Mouse (Mus musculus) erythroblast, embryonic 14.5 days (primary cell): ENCODE data around the gene Uqcc3. TPM values are rescaled to one million over a fixed set of nuclear protein-coding genes. Genes with fewer than 3 reads are reported as not detected.
A peak's percentile ranks its signal among the peaks of the same experiment; 100 is the strongest.
"Not testable (repeated sequence)": the region's sequence is repeated elsewhere in the genome, so short reads cannot be mapped to it uniquely, and the experiment has no call there.

Experiments
- H3K27me3 ChIP-seq: 2 replicates; pipeline ENCODE4 v1.6.1; 2012; ENCODE audit warnings: inconsistent platforms; ENCODE audit not compliant: control insufficient read depth
- H3K36me3 ChIP-seq: 2 replicates; pipeline ENCODE4 v1.6.1; 2012; ENCODE audit warnings: mild to moderate bottlenecking, inconsistent platforms; ENCODE audit not compliant: control insufficient read depth
- H3K4me1 ChIP-seq: 2 replicates; pipeline ENCODE4 v1.6.1; 2012; ENCODE audit warnings: inconsistent platforms; ENCODE audit not compliant: control insufficient read depth
- H3K4me3 ChIP-seq: replicated peaks from 2 replicates; pipeline ENCODE3; 2012; ENCODE audit warnings: moderate library complexity, mild to moderate bottlenecking, inconsistent platforms
- H3K9me3 ChIP-seq: 2 replicates; pipeline ENCODE4 v1.6.1; 2012; ENCODE audit warnings: low read length, inconsistent platforms, mixed read lengths; ENCODE audit not compliant: control insufficient read depth
- GATA1 ChIP-seq: IDR thresholded peaks from 2 replicates; pipeline ENCODE4 v1.6.1; 2012; ENCODE audit warnings: low read length, inconsistent platforms, mixed read lengths
- TAL1 ChIP-seq: IDR thresholded peaks from 3 replicates; pipeline ENCODE4 v1.6.1; 2012; ENCODE audit warnings: low read length, inconsistent platforms, mixed read lengths
- polyA plus RNA-seq: library from polyadenylated mRNA; stranded (reverse); fragments of >175 nt; gene quantifications from 2 replicates; pipeline ENCODE4 v1.2.3, GENCODE M21; 2012

Uqcc3 gene
- polyA plus RNA-seq, 1 experiment = 3.8 TPM

DNA sequence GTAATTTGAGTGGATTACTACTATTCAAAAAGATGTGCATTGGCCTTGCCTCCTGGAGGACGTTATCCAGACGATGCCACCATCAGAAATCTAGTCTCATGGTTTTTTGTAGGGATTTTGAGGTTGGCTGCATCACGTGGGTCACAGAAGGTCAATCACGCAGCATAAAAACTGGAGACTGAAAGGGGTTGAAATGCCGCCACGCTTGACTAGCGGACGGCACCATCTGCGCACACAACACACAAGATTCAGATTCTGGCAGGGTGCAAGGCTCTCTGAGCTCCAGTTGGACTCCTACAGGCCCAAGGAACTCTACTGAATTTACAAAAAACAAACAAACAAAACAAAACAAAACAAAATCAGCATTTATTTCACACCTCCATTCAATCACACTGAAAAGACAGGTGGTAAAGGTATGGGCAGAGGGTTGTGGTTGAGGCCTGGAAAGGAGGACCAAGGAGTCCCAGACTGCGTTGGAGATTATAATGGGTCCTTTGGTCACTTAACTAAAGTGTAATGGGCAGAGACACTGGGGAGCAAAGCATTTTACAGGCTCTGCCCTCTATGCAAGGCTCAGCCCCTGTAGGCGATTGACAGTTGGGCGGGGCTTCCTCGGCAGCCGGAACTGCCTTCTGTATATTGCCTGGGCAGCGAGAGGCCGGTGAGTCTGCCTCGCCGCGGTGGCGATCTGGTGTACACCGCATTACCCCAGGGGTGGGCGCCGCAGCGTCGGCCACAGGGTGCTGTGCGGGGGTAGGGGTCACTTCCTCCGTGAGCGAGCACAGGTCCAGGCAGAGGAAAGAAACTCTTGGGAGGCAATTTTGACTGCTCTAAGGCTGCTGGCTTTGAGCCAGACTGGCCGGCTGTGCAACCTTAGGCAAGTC lies 40.6 kb downstream of the Uqcc3 start:
- Histone ChIP-seq H3K27me3 (no peaks in the 10 kb centered on the region), H3K4me3 (peak overlapping the region; percentile 71), H3K9me3 (no peaks in the 10 kb centered on the region), H3K36me3 (peaks cover 39% of the 10 kb centered on the region), H3K4me1 (peaks cover 51% of the 10 kb centered on the region)
- no peak for TF ChIP-seq TAL1
- no peak for TF ChIP-seq GATA1

DNA sequence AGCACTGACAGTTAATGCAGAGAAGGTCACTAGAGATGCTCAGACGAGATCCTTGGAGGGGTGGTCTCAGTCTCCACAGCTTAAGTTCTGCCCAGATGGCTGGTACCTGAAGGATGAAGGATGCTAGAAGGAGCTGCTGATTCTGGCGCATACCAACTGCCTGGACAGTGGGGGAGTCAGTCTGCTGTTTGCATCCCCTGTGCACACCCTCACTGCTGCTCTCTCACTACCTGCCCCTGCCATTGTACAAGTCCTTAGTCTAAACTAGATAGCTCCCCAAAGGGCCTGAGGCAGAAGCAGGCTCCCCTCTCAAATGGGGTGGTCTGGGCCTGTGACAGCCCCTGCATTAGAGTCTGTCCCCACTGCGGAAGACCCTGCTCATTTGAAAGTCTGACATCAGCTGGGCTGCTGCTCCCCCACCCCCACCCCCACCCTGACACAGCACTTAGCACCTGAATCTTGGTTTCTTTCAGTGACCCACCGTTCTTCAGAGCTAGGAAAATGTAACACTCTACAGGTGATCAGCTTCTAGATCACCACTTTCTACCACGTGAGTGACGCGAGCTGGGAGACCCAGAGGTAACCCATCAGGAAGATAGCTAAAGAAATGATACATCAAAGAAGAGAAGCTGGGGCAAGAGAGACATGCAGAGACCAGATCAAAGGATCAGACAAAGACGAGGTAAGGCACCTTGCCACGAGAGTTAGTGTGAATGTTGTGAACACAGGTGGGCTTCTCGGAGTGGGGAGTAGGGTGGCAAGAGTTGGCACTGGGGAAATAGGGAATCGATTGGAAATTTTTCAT lies 41.4 kb downstream of the Uqcc3 start, which contains the start of gene Gng3:
TSS of gene Gng3 (minus strand) at position 92 of the 805 bp plus-strand sequence.
- Histone ChIP-seq H3K36me3 (peaks cover 44% of the 10 kb centered on the region), H3K27me3 (no peaks in the 10 kb centered on the region), H3K4me3 (peak within 1 kb of the TSS; percentile 86), H3K9me3 (no peaks in the 10 kb centered on the region), H3K4me1 (peaks cover 51% of the 10 kb centered on the region)
- TF ChIP-seq TAL1 = no peak
- TF ChIP-seq GATA1 = no peak

DNA sequence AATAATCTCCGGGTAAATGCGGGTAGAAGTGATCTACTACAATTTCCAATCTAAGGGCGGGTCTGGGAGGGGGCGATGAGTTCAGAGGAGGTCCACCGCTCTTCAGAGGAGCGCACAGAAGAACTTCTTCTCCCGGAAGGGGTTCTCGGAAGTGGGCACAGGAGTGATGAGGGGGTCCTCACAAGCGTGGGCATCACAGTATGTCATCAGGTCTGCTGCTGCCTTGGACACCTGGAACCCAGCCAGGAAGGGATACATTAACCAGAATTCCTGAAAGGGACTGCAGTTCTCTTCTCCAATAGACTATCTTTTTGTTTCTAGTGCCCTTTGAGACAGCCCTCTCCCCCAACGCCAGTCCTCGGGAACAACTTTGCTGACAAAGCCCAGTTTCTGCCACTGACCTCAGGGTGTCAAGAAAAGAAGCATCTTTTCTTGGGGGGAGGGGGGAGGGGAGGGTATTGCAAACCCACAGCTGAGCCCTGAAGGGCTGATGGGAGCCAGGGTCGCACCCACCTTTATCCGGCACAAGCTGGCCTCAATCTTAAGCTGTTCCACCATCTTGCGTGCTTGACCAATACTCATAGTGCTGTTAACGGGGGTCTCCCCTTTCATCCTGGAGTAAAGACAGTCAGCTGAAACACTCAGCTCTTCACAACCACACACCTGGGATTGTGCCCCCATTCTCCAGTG lies 42.5 kb downstream of the Uqcc3 start:
- Histone ChIP-seq H3K4me1 (peaks cover 51% of the 10 kb centered on the region), H3K27me3 (no peaks in the 10 kb centered on the region), H3K36me3 (peaks cover 50% of the 10 kb centered on the region), H3K4me3 (peak overlapping the region; percentile 86), H3K9me3 (no peaks in the 10 kb centered on the region)
- TF ChIP-seq TAL1 (no peak), GATA1 (no peak)

DNA sequence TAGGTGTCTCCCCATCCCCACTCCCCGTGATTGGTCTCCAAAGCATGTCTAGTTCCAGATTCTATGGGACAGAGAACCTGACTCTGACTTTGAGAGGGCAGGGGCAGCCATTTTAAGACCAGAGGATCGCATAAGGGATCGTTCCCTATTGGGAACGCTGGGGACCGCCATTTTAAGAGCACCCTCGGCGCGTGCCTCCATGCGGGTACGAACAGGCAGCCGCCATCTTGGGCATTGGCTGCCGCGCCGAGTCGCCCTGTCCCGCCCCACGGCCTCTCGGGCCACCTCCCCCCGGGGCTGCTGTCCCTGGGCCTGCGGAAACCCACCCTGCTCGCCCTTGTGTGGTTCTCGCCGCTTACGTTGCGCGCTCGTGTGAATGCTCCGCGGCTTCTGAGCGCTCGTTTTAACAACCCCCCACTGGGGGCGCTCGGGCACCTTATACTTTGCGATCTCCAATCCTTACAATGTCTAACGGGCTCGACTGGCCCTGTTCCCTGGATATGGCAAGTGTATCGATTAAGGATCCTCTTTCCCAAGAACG lies 43.4 kb downstream of the Uqcc3 start, which contains the start of gene Bscl2:
TSS of gene Bscl2 (plus strand) at position 217 of the 541 bp plus-strand sequence.
- Histone ChIP-seq H3K4me1 (peaks cover 52% of the 10 kb centered on the region), H3K4me3 (peak within 1 kb of the TSS; percentile 86), H3K36me3 (peaks cover 52% of the 10 kb centered on the region), H3K27me3 (no peaks in the 10 kb centered on the region), H3K9me3 (no peaks in the 10 kb centered on the region)
- TF ChIP-seq TAL1 (no peak), GATA1 (no peak)

DNA sequence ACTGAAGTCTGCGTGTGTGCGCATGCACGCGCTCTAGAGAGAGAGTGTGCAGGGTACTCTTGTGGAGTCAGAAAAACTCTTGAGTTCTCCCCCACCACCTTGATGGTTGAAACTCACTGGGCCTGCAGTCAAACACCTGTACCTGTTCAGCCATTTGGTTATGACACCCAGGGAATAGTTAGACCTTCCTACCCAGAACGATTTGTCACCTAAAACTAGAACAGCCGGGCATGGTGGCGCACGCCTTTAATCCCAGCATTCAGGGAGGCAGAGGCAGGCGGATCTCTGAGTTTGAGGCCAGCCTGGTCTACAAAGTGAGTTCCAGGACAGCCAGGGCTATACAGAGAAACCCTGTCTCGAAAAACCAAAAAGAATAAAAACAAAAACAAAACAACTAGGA lies 44.4 kb downstream of the Uqcc3 start:
- H3K27me3 ChIP-seq, H3K9me3 ChIP-seq, H3K4me3 ChIP-seq: not testable (repeated sequence)
- H3K4me1 ChIP-seq = peaks cover 51% of the 10 kb centered on the region
- peaks cover 55% of the 10 kb centered on the region for H3K36me3 ChIP-seq

DNA sequence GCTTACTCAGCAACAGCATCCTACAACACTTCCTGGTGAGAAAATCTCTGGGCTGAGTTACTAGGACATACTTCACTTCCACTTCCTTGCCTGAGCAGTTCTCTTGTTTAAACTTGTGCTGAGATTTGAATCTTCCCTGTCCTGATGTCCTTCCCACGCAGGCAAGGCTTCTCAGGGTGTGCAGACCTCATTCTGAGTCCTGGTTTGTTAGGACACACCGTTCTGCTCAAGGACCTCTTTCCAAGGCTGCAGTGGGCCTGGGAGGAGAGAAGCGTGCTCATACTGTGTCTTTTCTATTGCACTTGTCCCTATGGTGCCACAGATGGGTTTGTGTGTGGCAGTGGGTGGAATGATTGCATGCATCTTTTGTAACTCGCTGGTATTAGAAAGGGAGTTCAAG lies 47.8 kb downstream of the Uqcc3 start:
- Histone ChIP-seq H3K36me3 (peaks cover 85% of the 10 kb centered on the region), H3K4me3 (no peak overlapping the region), H3K27me3 (no peaks in the 10 kb centered on the region), H3K9me3 (no peaks in the 10 kb centered on the region), H3K4me1 (peaks cover 21% of the 10 kb centered on the region)
- TF ChIP-seq GATA1 = no peak
- TF ChIP-seq TAL1 = no peak

DNA sequence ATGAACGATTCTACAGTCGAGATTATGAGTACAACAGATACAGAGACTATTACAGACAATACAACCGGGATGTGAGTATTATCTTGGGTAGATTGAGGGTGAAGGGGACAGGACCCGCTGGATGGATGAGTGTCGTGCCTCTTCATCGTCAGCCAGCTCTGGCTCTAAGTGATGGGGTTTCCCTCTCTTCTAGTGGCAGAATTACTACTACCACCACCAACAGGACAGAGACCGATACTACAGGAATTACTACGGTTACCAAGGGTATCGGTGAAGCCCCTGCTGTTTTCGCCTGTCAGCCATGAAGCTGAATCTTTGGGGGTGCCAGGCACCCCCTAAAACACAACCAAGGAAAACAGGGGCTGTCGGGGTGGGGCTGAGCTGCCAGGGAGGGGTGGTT lies 49.5 kb downstream of the Uqcc3 start:
- peaks cover 10% of the 10 kb centered on the region for H3K4me1 ChIP-seq
- H3K4me3 ChIP-seq = no peak overlapping the region
- H3K9me3 ChIP-seq = no peaks in the 10 kb centered on the region
- H3K27me3 ChIP-seq = no peaks in the 10 kb centered on the region
- TF ChIP-seq GATA1 = no peak
- TF ChIP-seq TAL1 = no peak
- peaks cover 100% of the 10 kb centered on the region for H3K36me3 ChIP-seq

DNA sequence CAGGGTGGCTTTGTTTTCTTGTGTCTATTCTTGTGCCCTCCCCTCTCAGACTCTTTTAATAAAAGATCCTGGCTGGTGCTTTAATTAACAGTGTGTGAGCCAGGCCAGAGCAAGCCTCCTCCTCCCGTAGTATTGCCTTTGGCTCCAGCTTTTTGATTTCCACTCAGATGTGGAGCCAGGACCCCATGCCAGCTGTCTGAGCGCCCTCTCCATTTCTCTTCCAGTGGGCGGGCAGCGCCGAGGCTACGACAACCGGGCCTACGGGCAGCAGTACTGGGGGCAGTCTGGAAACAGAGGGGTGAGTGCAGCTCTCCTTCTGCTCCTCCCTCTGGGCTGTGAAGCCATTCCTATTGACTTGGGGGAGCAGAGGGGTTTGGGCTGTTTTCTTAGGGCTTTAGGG lies 50.1 kb downstream of the Uqcc3 start:
- TF ChIP-seq TAL1 (no peak), GATA1 (no peak)
- no peaks in the 10 kb centered on the region for H3K27me3 ChIP-seq
- H3K9me3 ChIP-seq = no peaks in the 10 kb centered on the region
- peaks cover 9% of the 10 kb centered on the region for H3K4me1 ChIP-seq
- no peak overlapping the region for H3K4me3 ChIP-seq
- H3K36me3 ChIP-seq = peaks cover 100% of the 10 kb centered on the region

Other genes starting within 250 kb of the Uqcc3 start
- gene Chrm1, start 217.1 kb downstream of the Uqcc3 start, polyA plus RNA-seq = 0.01 TPM in 1 of 2 replicates, not detected in the other
- gene Slc3a2, start 157.6 kb downstream of the Uqcc3 start, polyA plus RNA-seq = 33.5 and 37.4 TPM in 2 replicates
- 1.7 and 2.5 TPM in 2 replicates for gene Wdr74, start 145.1 kb downstream of the Uqcc3 start, polyA plus RNA-seq
- not detected in 2 replicates for gene 1700092M07Rik, start 140.2 kb downstream of the Uqcc3 start, polyA plus RNA-seq
- 3.3 and 3.6 TPM in 2 replicates for gene Stx5a, start 139.5 kb downstream of the Uqcc3 start, polyA plus RNA-seq
- gene Nxf1, start 123.8 kb downstream of the Uqcc3 start, polyA plus RNA-seq = 2.9 and 3.0 TPM in 2 replicates
- gene Tmem223, start 109.9 kb downstream of the Uqcc3 start, polyA plus RNA-seq = 4.9 and 5.0 TPM in 2 replicates
- gene Tmem179b, start 106.5 kb downstream of the Uqcc3 start, polyA plus RNA-seq = 10.3 and 14.4 TPM in 2 replicates
- 4.1 and 4.7 TPM in 2 replicates for gene Taf6l, start 94.5 kb downstream of the Uqcc3 start, polyA plus RNA-seq
- gene Polr2g, start 82.3 kb downstream of the Uqcc3 start, polyA plus RNA-seq = 0.36 and 0.84 TPM in 2 replicates
- gene Zbtb3, start 78.4 kb downstream of the Uqcc3 start, polyA plus RNA-seq = 0.06 and 0.07 TPM in 2 replicates
- 0.24 TPM in 2 replicates for gene Ttc9c, start 61.6 kb downstream of the Uqcc3 start, polyA plus RNA-seq
- 8.6 and 10.2 TPM in 2 replicates for gene Hnrnpul2, start 60.9 kb downstream of the Uqcc3 start, polyA plus RNA-seq
- 0.10 TPM in 1 of 2 replicates, not detected in the other for gene AC129217.1, start 51.1 kb downstream of the Uqcc3 start, polyA plus RNA-seq
- 4.6 and 6.4 TPM in 2 replicates for gene Bscl2, start 43.5 kb downstream of the Uqcc3 start, polyA plus RNA-seq
- gene Gng3, start 41.7 kb downstream of the Uqcc3 start, polyA plus RNA-seq = not detected in 2 replicates
- gene Lrrn4cl, start 30.2 kb downstream of the Uqcc3 start, polyA plus RNA-seq = not detected in 2 replicates
- 19.4 and 19.7 TPM in 2 replicates for gene Ubxn1, start 9.4 kb downstream of the Uqcc3 start, polyA plus RNA-seq
- gene Lbhd1, start 2.8 kb upstream of the Uqcc3 start, polyA plus RNA-seq = 0.01 and 0.03 TPM in 2 replicates
- not detected in 2 replicates for gene Gm49403, start 3.0 kb upstream of the Uqcc3 start, polyA plus RNA-seq
- gene 1810009A15Rik, start 7.9 kb upstream of the Uqcc3 start, polyA plus RNA-seq = 6.6 and 7.7 TPM in 2 replicates
- not detected in 2 replicates for gene Gm49416, start 8.0 kb upstream of the Uqcc3 start, polyA plus RNA-seq
- 3.1 and 3.7 TPM in 2 replicates for gene Ints5, start 12.1 kb upstream of the Uqcc3 start, polyA plus RNA-seq
- gene Ganab, start 17.1 kb upstream of the Uqcc3 start, polyA plus RNA-seq = 1.9 and 2.5 TPM in 2 replicates
- gene B3gat3, start 39.5 kb upstream of the Uqcc3 start, polyA plus RNA-seq = 15.8 and 16.4 TPM in 2 replicates
- 0.42 and 0.57 TPM in 2 replicates for gene Rom1, start 48.4 kb upstream of the Uqcc3 start, polyA plus RNA-seq
- gene Eml3, start 48.6 kb upstream of the Uqcc3 start, polyA plus RNA-seq = 1.3 and 1.4 TPM in 2 replicates
- 2.2 and 3.4 TPM in 2 replicates for gene Mta2, start 61.0 kb upstream of the Uqcc3 start, polyA plus RNA-seq
- 1.6 TPM in 2 replicates for gene Tut1, start 72.9 kb upstream of the Uqcc3 start, polyA plus RNA-seq
- gene Eef1g, start 86.1 kb upstream of the Uqcc3 start, polyA plus RNA-seq = 5.4 and 8.2 TPM in 2 replicates
- gene Ahnak, start 108.4 kb upstream of the Uqcc3 start, polyA plus RNA-seq = 0.01 and 0.05 TPM in 2 replicates
- not detected in 2 replicates for gene Scgb1a1, start 207.0 kb upstream of the Uqcc3 start, polyA plus RNA-seq